Mouse (Mus musculus) gastrocnemius, postnatal 25 days (tissue): ENCODE results near the gene Atp6v0e. TPM values are rescaled to one million over a fixed set of nuclear protein-coding genes. Genes with fewer than 3 reads are reported as not detected.

ENCODE experiments used
- DNase-seq: peaks from one replicate; pipeline ENCODE4 v3.0.0; 2022
- total RNA-seq, 2 experiments: library from RNA; stranded (reverse); gene quantifications; 1 replicate in 1 of 2; 2 replicates in 1 of 2; pipeline ENCODE4 v1.2.3; 2021

The Atp6v0e gene
- total RNA-seq, 2 experiments from 2014 or later: 29.7 to 43.1 TPM

GRCm38 (mm10) chr17:26717868-26718267 lies 54.8 kb downstream of the Atp6v0e start:
- no peak for DNase-seq

GRCm38 (mm10) chr17:26719405-26719804 lies 56.4 kb downstream of the Atp6v0e start:
- DNase-seq: no peak

- no peak for DNase-seq
Observed at GRCm38 (mm10) chr17:26721802-26722201, 58.8 kb downstream of the Atp6v0e start.

GRCm38 (mm10) chr17:26724790-26725189 lies 61.8 kb downstream of the Atp6v0e start:
- no peak for DNase-seq

- no peak for DNase-seq
Observed at GRCm38 (mm10) chr17:26726674-26727073, 63.6 kb downstream of the Atp6v0e start.

GRCm38 (mm10) chr17:26727110-26727755 lies 64.2 kb downstream of the Atp6v0e start:
- DNase-seq: no peak

GRCm38 (mm10) chr17:26742581-26742980 lies 79.5 kb downstream of the Atp6v0e start:
- no peak for DNase-seq

GRCm38 (mm10) chr17:26743294-26743693 lies 80.3 kb downstream of the Atp6v0e start:
- no peak for DNase-seq

Other genes with a start within 250 kb of the Atp6v0e start
- 1 to 10 TPM; 2.6 to 4.1 TPM for gene Neurl1b, start 248.4 kb upstream of the Atp6v0e start, total RNA-seq
- gene Ergic1, start 101.7 kb upstream of the Atp6v0e start, total RNA-seq: 10 to 100 TPM; 52.0 to 61.0 TPM
- 10 to 100 TPM; 49.2 to 82.2 TPM for gene Dusp1, start 101.1 kb upstream of the Atp6v0e start, total RNA-seq
- gene Crebrf, start 52.4 kb downstream of the Atp6v0e start, total RNA-seq: 10 to 100 TPM; 21.7 to 24.0 TPM
- 10 to 100 TPM; 20.6 to 23.7 TPM for gene Bnip1, start 117.8 kb downstream of the Atp6v0e start, total RNA-seq
- not detected for gene Nkx2-5, start 181.8 kb downstream of the Atp6v0e start, total RNA-seq